Mouse (Mus musculus): ENCODE results near the gene Rgs9. TPM values are rescaled to one million over a fixed set of nuclear protein-coding genes. Genes with fewer than 3 reads are reported as not detected.

The Rgs9 gene
- polyA plus RNA-seq, 1 experiment from 2014 or later: 1.5 TPM

- H3K36me3 ChIP-seq (ENCODE audit: control insufficient read depth, insufficient read depth, low read length): no peaks in the 10 kb centered on the region
- 57% methylated on average over 8 of the region's 8 CpGs for WGBS
- peaks cover 4% of the 10 kb centered on the region; the same call in 1 of the 2 replicates for H3K4me1 ChIP-seq (replicated peaks; ENCODE audit: control insufficient read depth, insufficient read depth, low read length)
- no peaks in the 10 kb centered on the region for H3K27me3 ChIP-seq (ENCODE audit: control insufficient read depth, insufficient read depth, low read depth, low read length)
- no peak for ATAC-seq (ENCODE audit: low read depth)
- no peaks in the 10 kb centered on the region for H3K9me3 ChIP-seq (ENCODE audit: control insufficient read depth, low read length)
- no peak overlapping the region for H3K27ac ChIP-seq (ENCODE audit: low read length)
- no peak overlapping the region for H3K9ac ChIP-seq (ENCODE audit: low read length)
- H3K4me3 ChIP-seq (ENCODE audit: low read length): no peak overlapping the region
- no peak overlapping the region for H3K4me2 ChIP-seq (ENCODE audit: low read depth, low read length)
Measured at GRCm38 (mm10) chr11:109178788-109179518, 119.0 kb downstream of the Rgs9 start.

GRCm38 (mm10) chr11:109175376-109175969 is 122.5 kb downstream of the Rgs9 start:
- peaks cover 4% of the 10 kb centered on the region; the same call in 1 of the 2 replicates for H3K4me1 ChIP-seq (replicated peaks; ENCODE audit: control insufficient read depth, insufficient read depth, low read length)
- WGBS: 54% methylated on average over 8 of the region's 8 CpGs
- H3K4me2 ChIP-seq (ENCODE audit: low read depth, low read length): no peak overlapping the region
- peaks cover 3% of the 10 kb centered on the region; the same call in 1 of the 2 replicates for H3K9me3 ChIP-seq (ENCODE audit: control insufficient read depth, low read length)
- no peak overlapping the region for H3K9ac ChIP-seq (ENCODE audit: low read length)
- H3K4me3 ChIP-seq (ENCODE audit: low read length): no peak overlapping the region
- no peaks in the 10 kb centered on the region for H3K36me3 ChIP-seq (ENCODE audit: control insufficient read depth, insufficient read depth, low read length)
- ATAC-seq (ENCODE audit: low read depth): peak; percentile 95
- H3K27ac ChIP-seq (ENCODE audit: low read length): peak overlapping the region; percentile 84
- H3K27me3 ChIP-seq (ENCODE audit: control insufficient read depth, insufficient read depth, low read depth, low read length): no peaks in the 10 kb centered on the region

Other genes with a start within 250 kb of the Rgs9 start
- gene E030025P04Rik, start 153.8 kb downstream of the Rgs9 start, polyA plus RNA-seq (2015; fragmentation: Nextera tagmentation; extraction: Ambion mirVana): 0.19 and 0.20 TPM in 2 replicates
- 28.3 and 28.9 TPM in 2 replicates for gene Gna13, start 64.7 kb upstream of the Rgs9 start, polyA plus RNA-seq (2015; fragmentation: Nextera tagmentation; extraction: Ambion mirVana)
- not detected in 2 replicates for gene 9930022D16Rik, start 115.8 kb upstream of the Rgs9 start, polyA plus RNA-seq (2015; fragmentation: Nextera tagmentation; extraction: Ambion mirVana)
- 40.4 and 44.0 TPM in 2 replicates for gene Amz2, start 127.8 kb upstream of the Rgs9 start, polyA plus RNA-seq (2015; fragmentation: Nextera tagmentation; extraction: Ambion mirVana)
- gene Arsg, start 175.2 kb upstream of the Rgs9 start, polyA plus RNA-seq (2015; fragmentation: Nextera tagmentation; extraction: Ambion mirVana): 4.0 and 4.7 TPM in 2 replicates
- gene Slc16a6, start 175.5 kb upstream of the Rgs9 start, polyA plus RNA-seq (2015; fragmentation: Nextera tagmentation; extraction: Ambion mirVana): 3.8 and 4.0 TPM in 2 replicates